Mouse (Mus musculus) macrophage (primary cell): ENCODE measurements around the gene Diaph3. TPM values are rescaled to one million over a fixed set of nuclear protein-coding genes. Genes with fewer than 3 reads are reported as not detected.
"Not testable (repeated sequence)": the region's sequence is repeated elsewhere in the genome, so short reads cannot be mapped to it uniquely, and the experiment has no call there.

Source experiments
- H3K27ac ChIP-seq: fragments of 350-480 bp; formaldehyde crosslinking; 2 replicates; pipeline ENCODE4 v1.9.0; 2021
- H3K36me3 ChIP-seq: fragments of 350-480 bp; formaldehyde crosslinking; 2 replicates; pipeline ENCODE4 v1.9.0; 2021; ENCODE audit errors: inconsistent target
- H3K4me3 ChIP-seq: fragments of 350-480 bp; formaldehyde crosslinking; 2 replicates; pipeline ENCODE4 v1.9.0; 2021; ENCODE audit errors: inconsistent target
- H3K79me2 ChIP-seq: fragments of 350-480 bp; formaldehyde crosslinking; 2 replicates; pipeline ENCODE4 v1.9.0; 2021; ENCODE audit errors: inconsistent target
- WGBS: methylation state at CpG from one replicate; pipeline ENCODE4 v1.1.7; 2026; ENCODE audit warnings: inconsistent platforms; ENCODE audit not compliant: missing documents; 5-methylcytosine and 5-hydroxymethylcytosine counted together
- polyA plus RNA-seq: library from polyadenylated mRNA; stranded (reverse); fragments of 250-400 nt; gene quantifications from 3 replicates; pipeline ENCODE4 v1.2.4, GENCODE M21; 2018; ENCODE audit warnings: inconsistent platforms

Diaph3 gene
- polyA plus RNA-seq, 1 experiment from 2014 or later, result 4.9 TPM

DNA sequence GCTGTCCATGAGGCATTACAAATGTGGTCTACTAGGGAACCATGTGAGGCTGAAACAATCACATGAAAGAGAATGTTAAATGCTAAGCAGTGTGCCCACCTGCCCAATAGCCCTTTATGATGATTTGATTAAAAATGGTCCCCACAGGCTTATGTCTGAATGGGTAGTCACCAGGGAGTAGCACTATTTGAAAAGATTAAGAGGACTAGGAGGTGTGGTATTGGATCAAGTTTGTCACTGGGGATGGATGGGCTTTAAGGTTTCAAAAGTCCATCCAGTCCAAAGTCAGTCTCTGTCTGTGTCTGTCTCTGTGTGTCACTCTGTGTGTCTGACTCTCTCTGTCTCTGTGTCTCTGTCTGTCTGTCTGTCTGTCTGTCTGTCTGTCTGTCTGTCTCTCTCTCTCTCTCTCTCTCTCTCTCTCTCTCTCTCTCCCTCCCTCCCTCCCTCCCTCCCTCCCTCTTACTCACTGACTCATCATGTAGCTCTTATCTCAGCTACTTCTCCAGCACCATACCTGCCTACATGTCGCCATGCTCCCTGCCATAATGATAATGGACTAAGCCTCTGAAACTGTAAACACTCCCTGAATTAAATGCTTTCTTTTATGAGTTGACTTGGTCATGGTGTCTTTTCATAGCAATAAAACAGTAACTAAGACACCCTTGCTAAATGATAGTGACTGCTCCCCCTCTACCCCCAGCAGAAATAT, 41.5 kb downstream of the Diaph3 start:
- Histone ChIP-seq H3K27ac (no peak overlapping the region), H3K79me2 (no peaks in the 10 kb centered on the region), H3K36me3 (no peaks in the 10 kb centered on the region), H3K4me3 (no peak overlapping the region)
- WGBS, result 92% methylated on average over 1 of the region's 1 CpGs

DNA sequence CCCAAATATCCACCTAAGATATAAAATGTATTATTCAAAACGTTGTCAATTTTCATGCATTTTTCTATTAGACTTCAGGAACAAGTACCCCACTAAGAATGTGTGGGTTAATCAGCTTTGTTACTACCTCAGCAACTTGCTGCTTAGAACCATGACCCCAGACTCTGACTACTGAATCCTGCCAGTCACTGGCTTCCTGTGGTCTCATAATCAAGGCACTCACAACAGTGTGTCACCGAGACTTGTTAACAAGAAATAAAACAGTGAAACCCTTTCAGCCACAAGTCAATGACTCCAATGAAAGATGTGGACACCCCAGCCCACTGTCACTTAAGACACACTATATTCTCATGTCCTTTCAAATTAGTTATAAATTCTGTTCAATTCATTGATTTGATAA, 42.9 kb downstream of the Diaph3 start:
- H3K4me3 ChIP-seq, result no peak overlapping the region
- H3K36me3 ChIP-seq, result no peaks in the 10 kb centered on the region
- no peaks in the 10 kb centered on the region for H3K79me2 ChIP-seq
- H3K27ac ChIP-seq, result no peak overlapping the region
- WGBS, result 68% methylated on average over 2 of the region's 2 CpGs

DNA sequence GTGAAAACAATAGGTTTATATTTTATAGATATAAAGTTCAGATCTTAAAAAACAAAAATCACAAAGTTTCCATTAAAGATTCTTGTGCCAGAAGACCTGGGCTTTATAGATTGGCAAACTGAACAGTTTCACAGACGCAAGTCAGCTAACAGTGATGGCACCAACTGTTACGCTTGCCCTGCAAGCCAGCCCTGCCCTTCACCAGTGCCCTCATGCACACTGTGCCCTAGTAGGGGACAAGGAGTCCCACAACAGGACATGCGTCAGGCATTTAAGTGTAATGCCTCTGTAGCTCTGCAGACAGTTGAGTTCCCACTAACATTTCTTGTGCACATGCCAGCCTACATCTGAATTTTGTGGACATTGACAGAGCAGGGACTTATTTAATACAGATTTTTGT, 49.5 kb downstream of the Diaph3 start:
- 74% methylated on average over 3 of the region's 3 CpGs for WGBS
- Histone ChIP-seq H3K36me3 (no peaks in the 10 kb centered on the region), H3K79me2 (no peaks in the 10 kb centered on the region), H3K27ac (no peak overlapping the region), H3K4me3 (no peak overlapping the region)

DNA sequence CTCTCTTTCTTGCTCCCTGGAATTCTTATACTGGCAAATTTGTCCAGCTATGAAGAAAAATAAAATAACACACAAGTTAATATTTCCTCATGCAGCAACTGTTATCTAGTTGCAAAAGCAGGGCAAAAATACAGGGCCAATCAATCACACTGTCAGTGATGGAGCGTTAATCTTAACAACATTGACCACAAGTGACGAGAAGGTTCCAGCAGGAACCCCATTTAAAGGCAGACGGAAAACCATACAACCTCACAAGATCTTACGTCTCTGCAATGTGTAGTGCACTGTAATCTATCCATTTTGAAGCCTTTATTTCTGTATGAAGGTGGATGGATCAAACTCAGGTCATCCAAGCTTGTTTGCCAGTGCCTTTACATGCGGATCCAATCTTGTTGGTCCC, 49.9 kb downstream of the Diaph3 start:
- no peaks in the 10 kb centered on the region for H3K79me2 ChIP-seq
- WGBS, result 67% methylated on average over 5 of the region's 5 CpGs
- no peak overlapping the region for H3K27ac ChIP-seq
- no peaks in the 10 kb centered on the region for H3K36me3 ChIP-seq
- H3K4me3 ChIP-seq, result no peak overlapping the region

DNA sequence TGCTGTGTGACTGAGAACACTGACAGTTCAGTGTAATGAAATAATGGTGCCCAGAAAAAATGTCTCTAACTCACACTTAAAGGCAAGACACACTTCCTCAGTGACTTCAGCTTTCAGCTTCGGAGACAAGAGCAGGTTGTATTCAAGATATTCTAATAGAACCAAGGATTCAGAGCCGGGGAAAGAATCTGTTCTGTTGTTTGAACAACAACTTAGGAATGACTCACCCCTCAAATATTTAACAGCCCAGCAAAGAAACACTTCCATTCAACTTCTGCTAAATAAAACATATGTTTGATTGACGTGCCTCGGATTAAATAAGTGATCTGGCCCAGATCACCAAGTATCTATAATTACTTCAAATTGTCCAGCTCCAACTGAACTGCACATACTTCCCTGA, 52.1 kb downstream of the Diaph3 start:
- 92% methylated on average over 4 of the region's 4 CpGs for WGBS
- Histone ChIP-seq H3K4me3 (no peak overlapping the region), H3K79me2 (no peaks in the 10 kb centered on the region), H3K27ac (no peak overlapping the region), H3K36me3 (no peaks in the 10 kb centered on the region)

DNA sequence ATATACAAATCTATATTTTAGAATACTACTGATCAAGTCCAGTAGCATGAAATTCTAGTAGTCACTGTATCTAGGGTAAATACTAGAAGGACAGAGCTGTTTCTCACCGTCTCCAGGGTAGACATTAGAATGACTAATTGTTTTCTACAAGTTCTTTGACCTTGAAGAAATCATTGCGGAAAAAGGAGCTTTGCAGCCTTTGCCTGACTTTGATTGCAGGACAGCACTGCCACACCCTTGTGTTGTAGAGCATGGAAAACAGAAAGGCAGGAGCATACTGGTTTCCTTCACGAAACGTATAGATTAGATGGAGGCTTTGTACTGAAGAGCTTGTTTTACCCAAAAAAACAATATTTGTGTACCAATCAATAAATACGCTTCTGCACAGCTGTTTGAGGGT, 52.6 kb downstream of the Diaph3 start:
- no peak overlapping the region for H3K4me3 ChIP-seq
- H3K79me2 ChIP-seq, result no peaks in the 10 kb centered on the region
- H3K36me3 ChIP-seq, result no peaks in the 10 kb centered on the region
- 97% methylated on average over 5 of the region's 5 CpGs for WGBS
- no peak overlapping the region for H3K27ac ChIP-seq

DNA sequence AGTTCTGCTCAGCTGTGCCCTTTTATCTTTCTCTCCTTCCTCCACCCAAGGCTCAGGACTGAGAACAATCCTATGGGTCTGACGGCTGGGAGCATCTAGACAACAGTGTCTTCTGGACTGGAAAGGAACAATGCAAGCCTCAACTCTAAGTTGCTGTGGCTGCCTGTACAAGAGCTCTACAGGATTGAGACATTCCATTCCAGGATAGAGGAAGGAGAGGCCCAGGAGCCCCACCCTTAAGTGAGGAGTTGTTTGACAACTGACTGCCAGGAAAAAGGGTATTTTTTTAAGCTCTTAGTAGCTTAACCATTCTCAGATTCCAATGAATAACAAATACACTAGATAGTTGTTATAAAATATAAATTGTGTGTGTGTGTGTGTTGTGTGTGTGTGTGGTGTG, 53.0 kb downstream of the Diaph3 start:
- Histone ChIP-seq H3K36me3 (no peaks in the 10 kb centered on the region), H3K79me2 (no peaks in the 10 kb centered on the region), H3K4me3 (no peak overlapping the region), H3K27ac (no peak overlapping the region)
- WGBS, result 100% methylated on average over 1 of the region's 1 CpGs

DNA sequence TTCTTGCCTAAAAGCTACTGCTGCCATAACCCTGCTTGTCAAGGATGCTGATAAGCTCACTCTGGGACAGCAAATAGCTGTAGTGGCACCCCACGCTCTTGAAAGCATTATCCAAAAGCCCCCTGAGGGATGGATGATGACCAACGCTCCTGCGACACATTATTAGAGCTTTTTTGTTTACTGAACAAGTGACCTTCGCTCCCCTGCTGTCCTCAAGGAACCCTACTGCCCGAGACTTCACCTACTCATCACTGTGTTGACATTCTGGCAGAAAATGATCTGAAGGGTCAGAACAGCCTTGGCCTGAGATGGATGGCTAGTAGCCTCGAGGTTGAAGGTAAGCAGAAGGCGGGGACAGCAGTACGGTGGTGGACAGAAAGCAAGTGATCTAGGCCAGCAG, 56.1 kb downstream of the Diaph3 start:
- not testable (repeated sequence) for H3K4me3 ChIP-seq, H3K79me2 ChIP-seq, H3K27ac ChIP-seq, H3K36me3 ChIP-seq
- 92% methylated on average over 8 of the region's 8 CpGs for WGBS

DNA sequence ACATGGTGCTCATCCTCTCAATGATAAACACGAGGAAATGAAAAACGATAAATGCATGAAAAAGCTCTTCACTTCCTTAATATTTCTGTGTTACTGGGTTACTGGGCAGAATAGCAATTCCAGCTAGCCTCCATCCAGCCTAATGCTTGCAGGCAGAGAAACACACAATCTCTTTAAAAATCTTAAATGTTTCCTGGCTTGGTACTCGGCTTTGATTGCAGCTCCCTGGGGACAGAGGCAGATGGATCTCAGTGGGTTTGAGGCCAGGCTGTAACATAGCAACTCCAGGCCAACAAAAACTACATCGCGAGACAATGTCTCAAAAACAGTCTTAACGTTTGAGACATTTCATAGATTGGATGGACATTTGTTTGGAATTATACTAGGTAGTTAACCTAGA, 57.1 kb downstream of the Diaph3 start:
- Histone ChIP-seq H3K79me2 (no peaks in the 10 kb centered on the region), H3K27ac (no peak overlapping the region), H3K36me3 (no peaks in the 10 kb centered on the region), H3K4me3 (no peak overlapping the region)
- WGBS, result 83% methylated on average over 6 of the region's 6 CpGs

DNA sequence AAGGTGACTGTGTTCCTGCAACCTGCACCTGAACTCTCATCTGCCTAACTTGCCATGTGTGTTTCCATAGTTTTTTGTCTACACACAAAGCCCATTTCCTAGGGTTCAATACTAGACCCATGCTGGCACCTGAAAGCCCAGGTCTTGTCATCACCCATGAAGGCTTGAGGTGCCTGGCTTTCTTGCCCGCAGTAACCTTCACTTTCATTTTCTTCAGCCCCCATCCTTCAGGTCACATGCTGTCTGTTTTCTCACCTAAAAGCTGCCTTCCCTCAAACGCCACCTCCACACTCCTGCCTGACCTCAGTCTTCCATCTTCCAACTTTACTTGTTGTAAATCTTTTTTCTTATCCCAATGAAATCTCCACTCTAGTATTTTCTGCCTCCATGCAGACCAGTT, 61.3 kb downstream of the Diaph3 start:
- H3K79me2 ChIP-seq, result no peaks in the 10 kb centered on the region
- no peaks in the 10 kb centered on the region for H3K36me3 ChIP-seq
- 53% methylated on average over 2 of the region's 2 CpGs for WGBS
- no peak overlapping the region for H3K4me3 ChIP-seq
- H3K27ac ChIP-seq, result no peak overlapping the region

DNA sequence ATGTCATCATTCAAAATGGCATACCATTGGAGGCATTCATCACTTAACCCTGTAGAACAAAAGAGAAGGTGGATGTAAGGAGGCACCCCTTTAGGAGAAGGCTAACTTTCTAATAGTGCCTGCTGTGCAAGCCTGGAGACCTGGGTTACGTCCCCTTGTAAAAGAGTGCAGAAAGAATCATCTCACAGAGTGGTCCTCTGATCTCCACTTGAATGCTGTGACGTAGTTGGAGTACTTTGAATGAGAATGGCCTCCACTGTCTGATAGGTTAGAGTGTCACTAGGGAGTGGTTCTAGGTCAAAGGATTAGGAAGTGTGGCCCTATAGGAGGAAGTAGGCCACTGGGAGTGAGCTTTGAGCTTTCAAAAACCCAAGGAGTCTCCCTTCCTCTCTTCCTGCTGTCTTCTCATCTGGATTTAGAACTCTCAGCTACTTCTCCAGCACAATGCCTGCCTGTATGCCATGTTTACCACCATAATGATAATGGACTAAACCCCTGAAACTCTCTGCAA, 66.0 kb downstream of the Diaph3 start:
- H3K79me2 ChIP-seq, result no peaks in the 10 kb centered on the region
- 93% methylated on average over 2 of the region's 2 CpGs for WGBS
- H3K36me3 ChIP-seq, result no peaks in the 10 kb centered on the region
- no peak overlapping the region for H3K27ac ChIP-seq
- H3K4me3 ChIP-seq, result no peak overlapping the region

DNA sequence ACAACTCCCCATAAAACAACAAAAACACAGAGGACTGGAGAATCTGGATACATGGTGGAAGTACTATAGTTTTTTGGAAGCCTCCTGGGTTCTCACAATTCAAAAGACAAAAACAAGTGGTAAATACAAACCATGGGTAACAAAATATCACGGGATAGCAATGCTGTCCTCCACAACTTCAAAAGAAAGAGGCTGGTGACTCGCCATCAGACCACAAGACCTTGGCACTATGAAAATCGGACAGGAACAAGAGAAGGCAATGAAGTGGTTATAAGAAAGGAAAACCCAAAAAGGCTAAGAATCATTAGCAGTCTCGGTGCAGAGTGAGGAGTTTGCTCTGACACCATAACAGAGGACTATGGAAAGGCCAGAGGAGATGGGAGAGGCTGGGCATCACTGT, 76.8 kb downstream of the Diaph3 start:
- Histone ChIP-seq H3K79me2 (no peaks in the 10 kb centered on the region), H3K4me3 (no peak overlapping the region), H3K27ac (no peak overlapping the region), H3K36me3 (no peaks in the 10 kb centered on the region)
- WGBS, result 95% methylated on average over 4 of the region's 4 CpGs

DNA sequence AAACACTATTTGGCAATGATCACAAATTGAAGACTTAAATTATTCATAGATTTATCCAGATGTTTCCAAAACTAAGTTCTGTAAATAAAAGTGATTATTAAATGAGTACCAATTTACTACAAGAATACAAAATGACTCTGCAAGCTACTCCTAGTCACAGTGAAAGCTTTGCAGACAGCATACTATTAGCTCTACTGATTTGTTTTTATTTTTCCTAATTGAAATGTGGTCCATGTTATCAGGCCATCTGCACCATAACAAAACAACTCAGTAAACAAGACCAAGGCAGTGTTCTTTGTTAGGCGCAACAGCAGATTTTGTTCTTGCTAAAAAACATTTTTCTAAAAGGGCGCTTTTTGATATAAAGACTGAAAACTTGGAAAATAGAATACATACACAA, 84.9 kb downstream of the Diaph3 start:
- Histone ChIP-seq H3K27ac (no peak overlapping the region), H3K79me2 (no peaks in the 10 kb centered on the region), H3K36me3 (no peaks in the 10 kb centered on the region), H3K4me3 (no peak overlapping the region)
- WGBS, result 89% methylated on average over 2 of the region's 2 CpGs

DNA sequence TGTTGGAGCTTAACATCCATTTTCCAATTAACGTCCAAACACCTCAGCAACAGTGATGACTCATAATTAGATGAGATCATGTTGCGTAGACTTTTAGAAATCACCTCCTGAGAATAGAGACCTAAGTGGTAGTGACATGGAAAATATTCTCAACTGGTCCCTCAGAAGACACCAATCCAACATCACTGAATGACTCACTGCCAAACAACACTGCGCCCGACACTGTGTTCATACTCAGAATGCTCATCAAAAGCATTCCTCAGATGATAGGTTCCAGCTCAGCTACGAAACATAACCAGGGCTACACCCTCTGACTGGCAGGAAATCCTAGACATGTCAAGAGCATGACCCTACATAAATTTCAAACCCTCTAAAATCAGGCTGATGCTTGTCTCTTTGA, 89.8 kb downstream of the Diaph3 start:
- H3K79me2 ChIP-seq, result no peaks in the 10 kb centered on the region
- no peak overlapping the region for H3K27ac ChIP-seq
- H3K4me3 ChIP-seq, result no peak overlapping the region
- 93% methylated on average over 5 of the region's 5 CpGs for WGBS
- H3K36me3 ChIP-seq, result no peaks in the 10 kb centered on the region

DNA sequence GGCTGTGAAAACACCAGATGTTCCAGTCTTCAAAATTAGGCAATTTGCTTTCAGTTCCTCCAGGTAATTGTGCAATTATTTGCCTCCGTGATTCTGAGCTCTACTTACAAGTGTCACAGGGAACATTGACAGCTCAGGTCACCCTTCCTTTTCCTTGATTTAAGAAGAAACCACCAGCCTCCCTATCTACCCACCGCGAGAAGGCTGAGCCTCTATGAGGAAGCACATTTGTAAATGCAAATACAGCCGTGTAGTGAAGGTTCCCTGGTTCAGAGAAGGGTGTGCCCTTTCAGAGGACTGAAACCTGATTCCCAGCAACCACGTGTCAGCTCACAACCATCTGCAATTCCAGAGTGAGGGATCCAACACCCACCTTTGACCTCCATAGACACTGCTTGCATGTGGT, 96.6 kb downstream of the Diaph3 start:
- WGBS, result 7% methylated on average over 5 of the region's 5 CpGs
- Histone ChIP-seq H3K79me2 (no peaks in the 10 kb centered on the region), H3K4me3 (no peak overlapping the region), H3K27ac (no peak overlapping the region), H3K36me3 (no peaks in the 10 kb centered on the region)

DNA sequence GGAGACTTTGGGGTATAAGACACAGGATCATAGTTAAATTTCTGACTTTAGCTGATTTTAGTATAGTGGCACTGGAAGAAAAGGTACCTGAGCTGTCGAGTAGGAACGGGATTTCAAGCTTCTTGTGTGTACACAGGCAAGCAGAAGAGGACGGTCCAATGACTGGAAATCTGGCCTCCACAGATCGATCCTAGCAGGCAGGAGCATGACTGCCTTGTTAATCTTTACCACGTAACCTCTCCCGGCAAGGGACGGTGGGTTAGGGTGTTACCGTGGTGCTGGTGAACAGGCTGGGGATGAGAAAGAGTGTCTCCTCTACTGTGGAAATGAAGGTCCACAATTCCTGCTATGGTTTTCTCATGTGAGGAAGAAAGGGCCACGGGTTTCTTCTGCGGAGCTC, 120.8 kb downstream of the Diaph3 start:
- WGBS, result 96% methylated on average over 10 of the region's 10 CpGs
- Histone ChIP-seq H3K4me3 (no peak overlapping the region), H3K36me3 (no peaks in the 10 kb centered on the region), H3K27ac (no peak overlapping the region), H3K79me2 (no peaks in the 10 kb centered on the region)
